Mouse (Mus musculus): ENCODE data around the gene Crls1.

The Crls1 gene

GRCm38 (mm10) chr2:132846407-132847358 is at the start of gene Crls1:
TSS of gene Crls1 (plus strand) at chr2:132846666.
- peak; percentile 97 for DNase-seq

- no peak for DNase-seq
Observed at GRCm38 (mm10) chr2:132802976-132803375, 43.5 kb upstream of the Crls1 start.

- peak; percentile 92 for DNase-seq
Observed at GRCm38 (mm10) chr2:132815608-132816314, 30.7 kb upstream of the Crls1 start, which contains the start of the genes Trmt6 and Mcm8. TSS of gene Trmt6 (minus strand) at chr2:132816055. TSS of gene Mcm8 (plus strand) at chr2:132816141.

- DNase-seq: no peak
Observed at GRCm38 (mm10) chr2:132841071-132841470, 5.4 kb upstream of the Crls1 start.

- DNase-seq: no peak
Observed at GRCm38 (mm10) chr2:132847581-132847980, 1.1 kb downstream of the Crls1 start.

DNA sequence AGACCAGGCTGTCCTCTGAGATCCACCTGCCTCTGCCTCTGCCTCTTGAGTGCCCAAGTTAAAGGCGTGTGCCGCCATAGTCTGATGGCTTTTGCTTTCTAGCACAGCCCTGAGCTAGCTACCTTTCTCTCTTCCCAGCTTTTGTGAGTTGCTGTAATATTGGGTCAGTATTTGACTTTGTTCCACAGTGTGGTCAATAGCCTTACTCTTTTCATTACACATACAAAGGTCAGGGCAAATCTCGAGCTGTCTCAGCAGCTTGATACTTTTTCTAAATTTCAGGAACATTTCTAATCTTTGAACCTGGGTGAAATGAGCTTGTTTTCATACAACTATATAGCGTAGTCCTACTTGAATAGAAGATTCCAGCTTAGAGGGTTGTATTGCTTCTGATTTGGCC is 1.9 kb downstream of the Crls1 start:
- no peak for DNase-seq

- DNase-seq: no peak
Observed at GRCm38 (mm10) chr2:132849141-132849540, 2.7 kb downstream of the Crls1 start.

- DNase-seq: no peak
Observed at GRCm38 (mm10) chr2:132853051-132853450, 6.6 kb downstream of the Crls1 start.

GRCm38 (mm10) chr2:132856333-132856732 is 9.9 kb downstream of the Crls1 start:
- DNase-seq: no peak

- DNase-seq: no peak
Observed at GRCm38 (mm10) chr2:132860435-132860834, 14.0 kb downstream of the Crls1 start.

DNA sequence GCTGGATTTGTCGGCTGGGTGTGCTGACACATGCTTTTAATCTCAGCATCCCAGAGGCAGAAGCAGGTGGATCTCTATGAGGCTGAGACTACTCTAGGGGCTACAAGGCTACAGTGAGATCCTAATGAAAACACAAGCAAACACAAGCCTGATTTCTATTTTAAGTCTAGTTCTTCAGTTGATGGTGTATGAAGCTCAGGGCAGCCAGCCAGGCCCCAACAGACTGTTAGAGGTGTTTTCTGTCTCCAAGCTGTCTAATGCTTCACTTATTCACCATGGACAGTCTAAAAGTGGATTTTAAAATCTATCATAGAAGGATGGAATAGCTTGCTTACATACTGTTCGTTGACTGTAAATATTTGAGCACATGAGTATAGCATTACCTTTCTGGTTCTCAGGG is 15.0 kb downstream of the Crls1 start:
- no peak for DNase-seq

GRCm38 (mm10) chr2:132863325-132863724 is 16.9 kb downstream of the Crls1 start:
- DNase-seq: no peak

DNA sequence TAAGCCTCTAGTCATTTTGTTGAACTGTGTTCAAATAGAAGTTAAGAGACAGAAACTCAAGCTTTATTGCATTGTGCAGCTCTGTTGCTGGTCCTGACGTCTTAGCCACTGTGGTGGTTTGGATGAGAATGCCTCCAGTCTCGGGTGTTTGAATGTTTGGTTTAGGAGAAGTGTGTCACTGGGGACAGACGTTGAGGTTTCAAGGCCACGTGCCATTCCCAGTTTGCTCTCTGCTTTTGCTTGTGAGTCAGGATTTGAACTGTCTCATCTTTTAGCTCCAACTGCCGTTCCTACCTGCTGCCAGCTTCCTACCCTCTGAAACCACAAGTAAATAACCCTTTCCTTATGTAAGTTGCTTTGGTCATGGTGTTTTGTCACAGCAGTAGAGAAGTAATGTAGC is 21.1 kb downstream of the Crls1 start:
- DNase-seq: no peak

GRCm38 (mm10) chr2:132869682-132870081 is 23.2 kb downstream of the Crls1 start:
- no peak for DNase-seq

GRCm38 (mm10) chr2:132870286-132870685 is 23.8 kb downstream of the Crls1 start:
- DNase-seq: no peak

- no peak for DNase-seq
Observed at GRCm38 (mm10) chr2:132871663-132872062, 25.2 kb downstream of the Crls1 start.

DNA sequence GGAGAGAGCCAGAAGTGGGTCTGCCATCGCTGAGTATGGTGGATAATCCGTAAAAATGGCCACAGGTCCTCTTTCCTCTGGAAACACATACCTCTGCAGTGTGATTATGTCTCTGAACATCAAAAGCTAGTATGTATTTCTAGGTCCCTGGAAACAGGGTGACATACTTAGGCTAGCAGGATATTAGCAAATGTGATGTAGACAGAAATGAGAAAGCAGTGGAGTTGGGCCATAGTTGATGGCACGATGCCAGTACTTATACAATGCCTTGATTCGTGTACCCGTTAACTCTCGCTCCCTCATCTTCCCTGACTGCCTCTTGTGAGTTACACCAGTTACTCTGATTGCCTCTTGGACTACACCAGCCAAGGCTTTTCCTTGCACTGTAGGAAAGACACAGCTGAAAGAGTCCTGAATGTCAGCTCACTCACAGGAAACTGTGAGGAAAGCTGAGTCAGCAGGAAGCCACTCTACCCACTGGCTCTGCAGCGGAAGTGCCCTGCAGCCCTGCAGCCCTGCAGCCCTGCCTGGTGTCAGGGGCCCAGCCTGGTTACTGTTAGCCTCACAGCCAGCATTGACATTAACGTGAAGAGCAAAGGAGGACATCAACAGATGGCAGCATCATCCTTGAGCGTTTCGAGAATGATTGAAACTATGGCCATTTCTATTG is 27.3 kb downstream of the Crls1 start:
- peak; percentile 38 for DNase-seq

GRCm38 (mm10) chr2:132876991-132877390 is 30.5 kb downstream of the Crls1 start:
- DNase-seq: no peak

DNA sequence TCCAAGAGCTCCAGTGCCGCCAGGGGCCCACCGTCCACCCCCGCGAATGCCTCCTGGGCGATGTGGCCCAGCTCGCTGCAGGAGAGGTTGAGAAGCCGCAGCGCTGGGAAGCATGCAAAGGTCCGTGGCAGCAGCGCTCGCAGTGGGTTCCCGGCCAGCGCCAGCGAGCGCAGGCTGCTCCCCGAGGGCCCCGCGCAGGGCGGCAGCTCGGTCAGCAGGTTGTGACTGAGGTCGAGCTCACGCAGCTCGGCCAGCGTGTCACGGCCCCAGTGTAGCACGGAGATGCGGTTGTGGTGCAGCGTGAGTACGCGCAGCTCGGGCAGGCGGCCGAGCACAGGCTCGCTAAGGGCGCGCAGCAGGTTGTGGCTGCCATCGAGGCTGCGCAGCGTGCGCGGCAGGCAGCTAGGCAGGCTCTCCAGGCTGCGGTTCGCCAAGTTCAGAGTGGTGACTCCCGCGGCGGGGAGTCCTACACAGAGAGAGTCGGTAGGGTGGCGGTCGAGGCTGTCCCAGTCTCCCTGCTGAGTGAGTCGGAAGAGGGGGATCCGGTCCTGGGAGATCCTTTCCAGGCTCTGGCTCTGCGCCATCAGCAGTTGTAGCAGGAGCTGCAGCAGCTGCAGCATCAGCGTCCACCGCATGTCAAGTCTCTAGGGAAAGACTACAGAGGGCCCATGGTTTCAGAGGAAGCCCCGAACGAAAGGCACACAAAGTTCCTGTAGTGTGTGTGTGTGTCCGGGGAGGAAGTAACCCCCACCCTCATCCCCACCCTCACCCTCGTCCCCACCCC is 33.0 kb downstream of the Crls1 start:
- peak; percentile 39 for DNase-seq

GRCm38 (mm10) chr2:132880844-132881645 is 34.6 kb downstream of the Crls1 start, which contains the start of gene Lrrn4:
TSS of gene Lrrn4 (minus strand) at chr2:132880891.
- no peak for DNase-seq

DNA sequence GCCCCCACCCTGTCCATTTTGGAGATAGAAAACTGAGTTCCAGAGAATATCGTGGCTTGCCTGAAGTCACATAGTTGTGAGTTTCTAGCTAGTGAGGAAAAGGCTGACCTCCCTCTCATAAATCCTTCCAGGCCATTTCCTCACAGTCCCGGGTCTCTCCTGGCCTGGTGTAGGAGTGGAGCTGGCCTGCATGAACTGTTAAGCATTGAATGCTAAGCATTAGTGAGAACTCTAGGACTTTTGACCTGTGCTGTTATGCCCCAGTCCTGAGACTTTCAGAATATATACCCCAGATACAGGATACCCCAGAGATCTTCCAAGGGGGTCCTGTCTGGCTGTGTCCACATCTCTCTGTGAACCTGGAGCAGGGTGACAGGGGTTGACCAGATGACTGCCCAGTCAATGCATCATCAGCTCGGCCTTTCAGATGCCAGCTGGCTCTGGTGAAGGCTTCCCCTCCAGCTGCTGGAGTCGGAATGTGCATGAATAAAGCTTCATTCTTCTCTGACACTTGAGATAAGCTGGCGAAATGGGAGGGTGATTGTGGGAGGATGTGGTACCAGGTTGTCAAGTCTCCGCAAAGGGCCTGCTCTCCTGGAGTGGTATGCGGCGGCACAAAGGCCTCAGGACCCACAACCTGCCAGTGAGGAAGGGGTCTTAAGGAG is 38.0 kb downstream of the Crls1 start:
- no peak for DNase-seq
